Mouse (Mus musculus) heart, adult 18-20 months (tissue): Measurements from ENCODE around the gene Gm2174. TPM values are rescaled to one million over a fixed set of nuclear protein-coding genes. Genes with fewer than 3 reads are reported as not detected.

ENCODE experiments used
- DNase-seq, 2 experiments: peaks; one replicate each; pipeline ENCODE4 v3.0.0; 2021 to 2022; ENCODE audit warnings: mixed read lengths in 1 of 2
- total RNA-seq, 2 experiments: library from RNA; stranded (reverse); gene quantifications; 2 replicates each; pipeline ENCODE4 v1.2.3; 2021

Gm2174 gene
- total RNA-seq, 2 experiments from 2014 or later: not detected

GRCm38 (mm10) chrX:56497241-56497640 is 49.5 kb downstream of the Gm2174 start:
- no peak for DNase-seq

Other genes with a start within 250 kb of the Gm2174 start
- gene Gm773, start 235.1 kb upstream of the Gm2174 start, total RNA-seq: not detected
- gene Zfp449, start 101.6 kb upstream of the Gm2174 start, total RNA-seq: 1 to 10 TPM; 5.3 to 6.1 TPM
- gene Smim10l2a, start 73.4 kb upstream of the Gm2174 start, total RNA-seq: under 1 TPM; 0.26 to 0.45 TPM
- gene Ints6l, start 6.9 kb downstream of the Gm2174 start, total RNA-seq: 1 to 10 TPM; 3.0 to 5.2 TPM
- gene Gm10477, start 76.8 kb downstream of the Gm2174 start, total RNA-seq: not detected
- not detected for gene Gm648, start 101.6 kb downstream of the Gm2174 start, total RNA-seq
- 10 to 100 TPM; 31.8 to 32.2 TPM for gene Mmgt1, start 150.1 kb downstream of the Gm2174 start, total RNA-seq
- gene Slc9a6, start 161.8 kb downstream of the Gm2174 start, total RNA-seq: 10 to 100 TPM; 23.5 to 26.9 TPM